Mouse (Mus musculus) urinary bladder, postnatal 0 days (tissue): Measurements from ENCODE around the gene Acta2. TPM values are rescaled to one million over a fixed set of nuclear protein-coding genes. Genes with fewer than 3 reads are reported as not detected.

ENCODE experiments used
- polyA plus RNA-seq: library from polyadenylated mRNA; unstranded; fragments of >200 nt; fragmentation: Nextera tagmentation; extraction: Ambion mirVana; gene quantifications from 2 replicates; pipeline ENCODE4 v1.2.1, GENCODE M21; 2015

Gene Acta2
- 16,285 and 17,636 TPM in 2 replicates for polyA plus RNA-seq

GRCm38 (mm10) chr19:34254880-34255681 is at the start of gene Acta2:
Gene Acta2, minus strand, starts transcription at chr19:34255590.

GRCm38 (mm10) chr19:34289948-34290789 is 34.8 kb upstream of the Acta2 start, which contains the start of gene Fas:
Gene Fas, plus strand, starts transcription at chr19:34290666.

GRCm38 (mm10) chr19:34192008-34192963 is 63.1 kb downstream of the Acta2 start, which contains the start of gene Stambpl1:
Gene Stambpl1, plus strand, starts transcription at chr19:34192229.

Other genes with a start within 250 kb of the Acta2 start
- gene Lipk, start 247.3 kb downstream of the Acta2 start, polyA plus RNA-seq, result 0.17 and 0.28 TPM in 2 replicates
- not detected in 2 replicates for gene Lipn, start 188.2 kb downstream of the Acta2 start, polyA plus RNA-seq
- not detected in 2 replicates for gene Lipm, start 154.7 kb downstream of the Acta2 start, polyA plus RNA-seq
- gene Ankrd22, start 89.5 kb downstream of the Acta2 start, polyA plus RNA-seq, result 8.7 and 11.5 TPM in 2 replicates
- gene Stambpl1, start 63.4 kb downstream of the Acta2 start, polyA plus RNA-seq, result 8.8 and 9.0 TPM in 2 replicates
- gene Fas, start 35.1 kb upstream of the Acta2 start, polyA plus RNA-seq, result 32.8 and 49.2 TPM in 2 replicates
- 1.2 and 4.5 TPM in 2 replicates for gene Ch25h, start 219.6 kb upstream of the Acta2 start, polyA plus RNA-seq